Mouse (Mus musculus) erythroid progenitor cell, adult 5-6 weeks (primary cell): Measurements from ENCODE around the gene Lemd1. TPM values are rescaled to one million over a fixed set of nuclear protein-coding genes. Genes with fewer than 3 reads are reported as not detected.

Experiments used
- ATAC-seq: replicated peaks from 2 replicates; pipeline ENCODE4 v1.8.0; 2016; ENCODE audit warnings: moderate number of reproducible peaks, mild to moderate bottlenecking, moderate TSS enrichment, inconsistent platforms; ENCODE audit not compliant: poor library complexity, low FRiP score, severe bottlenecking
- total RNA-seq, 2 experiments: library from RNA; stranded (forward) in 1 of 2; stranded (reverse) in 1 of 2; fragments of 150-400 nt in 1 of 2; fragments of 186-747, 209-891 nt in 1 of 2; gene quantifications; 2 replicates each; pipeline versions ENCODE4 v1.2.3 to v1.2.4; 2015 to 2017; ENCODE audit warnings: low replicate concordance in 2 of 2

The Lemd1 gene
- total RNA-seq, 2 experiments from 2014 or later, result not detected

GRCm38 (mm10) chr1:132306808-132307207 lies 115.6 kb downstream of the Lemd1 start:
- no peak for ATAC-seq

- no peak for ATAC-seq
Observed at GRCm38 (mm10) chr1:132307962-132308361, 116.7 kb downstream of the Lemd1 start.

GRCm38 (mm10) chr1:132308674-132309073 lies 117.4 kb downstream of the Lemd1 start:
- ATAC-seq, result no peak

Other genes starting within 250 kb of the Lemd1 start
- gene Slc45a3, start 228.5 kb upstream of the Lemd1 start, total RNA-seq (2015; ENCODE audit: low replicate concordance), result 1.1 TPM in 1 of 2 replicates, not detected in the other
- 0.64 TPM in 1 of 2 replicates, not detected in the other for gene Slc45a3, start 228.5 kb upstream of the Lemd1 start, total RNA-seq (2017; ENCODE audit: low replicate concordance)
- gene Elk4, start 183.8 kb upstream of the Lemd1 start, total RNA-seq (2015; ENCODE audit: low replicate concordance), result 143 and 156 TPM in 2 replicates
- 66.2 and 68.6 TPM in 2 replicates for gene Elk4, start 183.8 kb upstream of the Lemd1 start, total RNA-seq (2017; ENCODE audit: low replicate concordance)
- gene Mfsd4a, start 123.4 kb upstream of the Lemd1 start, total RNA-seq (2015; ENCODE audit: low replicate concordance), result 0.72 TPM in 1 of 2 replicates, not detected in the other
- gene Mfsd4a, start 123.4 kb upstream of the Lemd1 start, total RNA-seq (2017; ENCODE audit: low replicate concordance), result 0.15 and 5.4 TPM in 2 replicates
- not detected in 2 replicates for gene Cdk18, start 51.7 kb upstream of the Lemd1 start, total RNA-seq (2015; ENCODE audit: low replicate concordance)
- 0.13 TPM in 1 of 2 replicates, not detected in the other for gene Cdk18, start 51.7 kb upstream of the Lemd1 start, total RNA-seq (2017; ENCODE audit: low replicate concordance)
- not detected in 2 replicates for gene AC124108.1, start within 50 bp of the Lemd1 start, total RNA-seq (2015; ENCODE audit: low replicate concordance)
- not detected in 2 replicates for gene AC124108.1, start within 50 bp of the Lemd1 start, total RNA-seq (2017; ENCODE audit: low replicate concordance)
- gene Gm10188, start 38.3 kb downstream of the Lemd1 start, total RNA-seq (2015; ENCODE audit: low replicate concordance), result not detected in 2 replicates
- not detected in 2 replicates for gene Gm10188, start 38.3 kb downstream of the Lemd1 start, total RNA-seq (2017; ENCODE audit: low replicate concordance)
- not detected in 2 replicates for gene Klhdc8a, start 107.2 kb downstream of the Lemd1 start, total RNA-seq (2015; ENCODE audit: low replicate concordance)
- gene Klhdc8a, start 107.2 kb downstream of the Lemd1 start, total RNA-seq (2017; ENCODE audit: low replicate concordance), result not detected in 2 replicates
- gene Nuak2, start 124.7 kb downstream of the Lemd1 start, total RNA-seq (2015; ENCODE audit: low replicate concordance), result 1.1 and 6.3 TPM in 2 replicates
- gene Nuak2, start 124.7 kb downstream of the Lemd1 start, total RNA-seq (2017; ENCODE audit: low replicate concordance), result 3.7 TPM in 1 of 2 replicates, not detected in the other
- 212 and 231 TPM in 2 replicates for gene Tmcc2, start 199.8 kb downstream of the Lemd1 start, total RNA-seq (2015; ENCODE audit: low replicate concordance)
- 244 and 297 TPM in 2 replicates for gene Tmcc2, start 199.8 kb downstream of the Lemd1 start, total RNA-seq (2017; ENCODE audit: low replicate concordance)
- gene Dstyk, start 226.1 kb downstream of the Lemd1 start, total RNA-seq (2015; ENCODE audit: low replicate concordance), result 23.4 and 31.4 TPM in 2 replicates
- gene Dstyk, start 226.1 kb downstream of the Lemd1 start, total RNA-seq (2017; ENCODE audit: low replicate concordance), result 34.3 and 48.6 TPM in 2 replicates